Comparison of ENCODE assay signal across 14 mouse cellular contexts in the genomic region with DNA sequence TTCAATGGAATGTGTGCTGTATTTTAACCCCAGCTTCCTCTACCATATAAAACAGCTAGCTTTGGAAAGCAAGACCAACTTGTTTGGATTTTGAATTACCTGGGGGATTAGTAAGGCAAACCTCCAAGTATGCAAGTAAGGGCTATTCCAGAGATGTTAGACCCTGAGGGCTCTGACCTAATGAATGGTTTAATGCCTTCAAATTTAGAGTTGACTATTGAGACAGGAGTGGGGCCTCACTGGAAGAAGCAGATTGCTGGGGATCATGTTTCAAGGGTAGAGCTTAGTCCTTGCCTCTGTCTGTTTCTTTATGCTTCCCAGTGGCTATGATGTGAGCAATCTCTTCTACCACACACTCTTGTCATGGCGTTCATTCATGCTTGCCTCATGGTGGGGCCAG.
"Had no signal": no experiment of that assay in that cellular context is flagged by ENCODE, and none has a peak within 500 bp of the region (broad histone marks: within the 10 kb centered on the region; RNA-seq: fewer than 3 reads in every experiment).

No protein-coding gene starts in this region.

- H3K4me2 ChIP-seq: kidney, embryonic 15.5 days; liver, embryonic 13.5 days; midbrain, embryonic 12.5 days; neural tube, embryonic 13.5 days; stomach, embryonic 15.5 days had no signal

- H3K9me3 ChIP-seq: kidney, embryonic 15.5 days; liver, embryonic 13.5 days; midbrain, embryonic 12.5 days; neural tube, embryonic 13.5 days; stomach, embryonic 15.5 days had no signal

- H3K4me3 ChIP-seq: kidney, embryonic 15.5 days; liver, embryonic 13.5 days; midbrain, embryonic 12.5 days; neural tube, embryonic 13.5 days; stomach, embryonic 15.5 days had no signal

- DNase-seq: kidney, adult 18-20 months; kidney, postnatal 14 days; layer of hippocampus, postnatal 36 days; liver; liver, embryonic 13.5 days; liver, postnatal 0 days; right cerebral cortex, postnatal 14 days; thymus, adult 2 months; thymus, postnatal 25 days had no signal

- ATAC-seq: liver, postnatal 0 days; midbrain, embryonic 16.5 days had no signal

- H3K36me3 ChIP-seq: liver, embryonic 13.5 days; midbrain, embryonic 12.5 days; stomach, embryonic 15.5 days had no signal

- H3K27me3 ChIP-seq: kidney, embryonic 15.5 days; liver, embryonic 13.5 days; midbrain, embryonic 12.5 days; neural tube, embryonic 13.5 days; stomach, embryonic 15.5 days had no signal

- H3K27ac ChIP-seq: kidney, embryonic 15.5 days; liver, embryonic 13.5 days; midbrain, embryonic 12.5 days; neural tube, embryonic 13.5 days; stomach, embryonic 15.5 days had no signal

- H3K4me1 ChIP-seq: kidney, embryonic 15.5 days; liver, embryonic 13.5 days; midbrain, embryonic 12.5 days; stomach, embryonic 15.5 days had no signal

- H3K9ac ChIP-seq: kidney, embryonic 15.5 days; liver, embryonic 13.5 days; liver, postnatal 0 days; midbrain, embryonic 12.5 days; neural tube, embryonic 13.5 days; stomach, embryonic 15.5 days had no signal
